Mouse (Mus musculus): ENCODE data around the gene Ncoa3.

DNA sequence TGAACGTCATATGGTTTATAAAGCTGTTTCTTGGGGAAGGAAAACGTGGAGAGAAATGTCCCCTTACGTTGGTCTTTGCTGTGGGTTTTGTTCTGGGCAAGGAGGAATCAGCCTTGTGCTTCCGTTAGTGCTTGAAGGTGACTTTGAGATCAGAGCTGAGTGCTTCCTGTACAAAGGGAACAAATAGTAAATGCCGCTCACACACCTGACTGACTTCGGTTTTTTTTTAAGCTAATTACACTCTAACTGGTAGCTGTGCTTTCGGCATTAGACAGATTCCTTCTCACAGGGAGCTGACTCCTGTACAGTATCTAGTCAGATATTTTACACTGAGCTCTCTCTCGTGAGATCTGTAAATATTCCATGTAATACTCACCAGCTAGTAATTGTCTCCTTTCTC lies 29.9 kb downstream of the Ncoa3 start:
- TF ChIP-seq CTCF (IDR thresholded peaks at IDR 0.05; ENCODE audit: borderline replicate concordance, extremely low read depth, insufficient read depth, insufficient read length) (no peak), POLR2A (IDR thresholded peaks at IDR 0.05; ENCODE audit: borderline replicate concordance, extremely low read depth, insufficient read depth, insufficient read length, poor library complexity, severe bottlenecking) (no peak)
